Mouse (Mus musculus): ENCODE measurements at regions not wholly inside any gene's neighbourhood (a gene's known extent, or its start where the extent isn't known, plus 50 kb on each side); places are given as distances from the start of the nearest gene placed in this dataset.

GRCm38 (mm10) chr14:76307603-76308002 lies 107.2 kb upstream of the Tsc22d1 start:
- no peak overlapping the region for H3K4me2 ChIP-seq (ENCODE audit: low read depth, low read length)
- H3K36me3 ChIP-seq (ENCODE audit: control insufficient read depth, insufficient read depth, low read length) = no peaks in the 10 kb centered on the region
- H3K27me3 ChIP-seq (ENCODE audit: control insufficient read depth, insufficient read depth, low read length) = no peaks in the 10 kb centered on the region
- WGBS = 61% methylated on average over 2 of the region's 2 CpGs
- H3K4me1 ChIP-seq (ENCODE audit: control insufficient read depth, insufficient read depth, low read length) = peaks cover 14% of the 10 kb centered on the region; the same call in 1 of the 2 replicates
- no peak overlapping the region for H3K27ac ChIP-seq (ENCODE audit: low read length)
- no peak overlapping the region for H3K9ac ChIP-seq (ENCODE audit: low read length)
- no peak overlapping the region for H3K4me3 ChIP-seq (replicated peaks; ENCODE audit: low read length)
- no peak for ATAC-seq (ENCODE audit: insufficient read depth, low FRiP score)
- H3K9me3 ChIP-seq (replicated peaks; ENCODE audit: control insufficient read depth, low read length) = no peaks in the 10 kb centered on the region

DNA sequence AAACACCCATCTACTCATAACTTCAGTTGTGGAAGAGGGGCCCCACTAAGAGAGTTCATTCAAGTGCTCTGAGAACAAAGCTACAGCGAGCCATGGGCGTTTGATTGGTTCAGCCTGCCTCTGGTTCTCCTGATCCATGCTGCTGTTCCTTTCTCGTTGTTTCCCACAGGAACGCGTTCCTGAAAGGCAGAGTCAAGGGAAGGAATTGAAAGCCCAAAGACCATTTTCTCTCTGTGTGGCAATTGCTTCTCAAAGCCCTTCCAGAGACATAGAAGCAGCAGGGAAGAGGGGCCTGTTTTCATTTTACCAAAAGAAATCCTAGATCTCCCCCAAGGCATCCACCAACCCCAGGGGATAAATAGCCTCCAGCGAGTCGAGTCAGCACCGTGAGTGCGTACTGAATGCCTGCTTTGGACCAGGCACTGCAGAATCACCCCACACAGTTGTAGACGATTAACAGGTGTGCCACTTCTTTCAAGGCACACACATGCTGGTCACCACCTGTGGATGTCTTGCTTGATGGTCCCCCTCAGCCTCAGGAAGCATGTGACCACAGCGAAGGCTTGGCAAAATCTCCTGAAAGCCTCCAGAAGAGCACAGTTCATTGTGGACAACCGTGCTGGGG lies 106.5 kb upstream of the Tsc22d1 start:
- H3K27ac ChIP-seq (ENCODE audit: low read length) = no peak overlapping the region
- peaks cover 14% of the 10 kb centered on the region; the same call in 1 of the 2 replicates for H3K4me1 ChIP-seq (ENCODE audit: control insufficient read depth, insufficient read depth, low read length)
- H3K27me3 ChIP-seq (ENCODE audit: control insufficient read depth, insufficient read depth, low read length) = no peaks in the 10 kb centered on the region
- WGBS = 34% methylated on average over 12 of the region's 12 CpGs
- no peak for ATAC-seq (ENCODE audit: insufficient read depth, low FRiP score)
- H3K9me3 ChIP-seq (replicated peaks; ENCODE audit: control insufficient read depth, low read length) = no peaks in the 10 kb centered on the region
- peak overlapping the region; percentile 14 for H3K4me3 ChIP-seq (replicated peaks; ENCODE audit: low read length)
- peak overlapping the region; percentile 28 for H3K9ac ChIP-seq (ENCODE audit: low read length)
- H3K4me2 ChIP-seq (ENCODE audit: low read depth, low read length) = peak overlapping the region; percentile 50
- H3K36me3 ChIP-seq (ENCODE audit: control insufficient read depth, insufficient read depth, low read length) = no peaks in the 10 kb centered on the region

- Histone ChIP-seq H3K4me1 (ENCODE audit: control insufficient read depth, insufficient read depth, low read length) (peaks cover 14% of the 10 kb centered on the region; the same call in 1 of the 2 replicates), H3K27me3 (ENCODE audit: control insufficient read depth, insufficient read depth, low read length) (no peaks in the 10 kb centered on the region), H3K9me3 (replicated peaks; ENCODE audit: control insufficient read depth, low read length) (no peaks in the 10 kb centered on the region), H3K4me3 (replicated peaks; ENCODE audit: low read length) (no peak overlapping the region), H3K4me2 (ENCODE audit: low read depth, low read length) (no peak overlapping the region), H3K9ac (ENCODE audit: low read length) (no peak overlapping the region), H3K36me3 (ENCODE audit: control insufficient read depth, insufficient read depth, low read length) (no peaks in the 10 kb centered on the region), H3K27ac (ENCODE audit: low read length) (no peak overlapping the region)
- ATAC-seq (ENCODE audit: insufficient read depth, low FRiP score) = peak; percentile 76; the same call in 1 of the 2 replicates
- 50% methylated on average over 4 of the region's 4 CpGs for WGBS
These were observed 105.2 kb upstream of the Tsc22d1 start for GRCm38 (mm10) chr14:76309606-76310005.

- Histone ChIP-seq H3K9me3 (replicated peaks; ENCODE audit: control insufficient read depth, low read length) (no peaks in the 10 kb centered on the region), H3K4me1 (ENCODE audit: control insufficient read depth, insufficient read depth, low read length) (peaks cover 14% of the 10 kb centered on the region; the same call in 1 of the 2 replicates), H3K36me3 (ENCODE audit: control insufficient read depth, insufficient read depth, low read length) (no peaks in the 10 kb centered on the region), H3K9ac (ENCODE audit: low read length) (no peak overlapping the region), H3K4me2 (ENCODE audit: low read depth, low read length) (no peak overlapping the region), H3K27me3 (ENCODE audit: control insufficient read depth, insufficient read depth, low read length) (no peaks in the 10 kb centered on the region), H3K27ac (ENCODE audit: low read length) (no peak overlapping the region), H3K4me3 (replicated peaks; ENCODE audit: low read length) (no peak overlapping the region)
- ATAC-seq (ENCODE audit: insufficient read depth, low FRiP score) = no peak
- WGBS = 54% methylated on average over 6 of the region's 6 CpGs
These were observed 104.5 kb upstream of the Tsc22d1 start for GRCm38 (mm10) chr14:76310278-76310677.

DNA sequence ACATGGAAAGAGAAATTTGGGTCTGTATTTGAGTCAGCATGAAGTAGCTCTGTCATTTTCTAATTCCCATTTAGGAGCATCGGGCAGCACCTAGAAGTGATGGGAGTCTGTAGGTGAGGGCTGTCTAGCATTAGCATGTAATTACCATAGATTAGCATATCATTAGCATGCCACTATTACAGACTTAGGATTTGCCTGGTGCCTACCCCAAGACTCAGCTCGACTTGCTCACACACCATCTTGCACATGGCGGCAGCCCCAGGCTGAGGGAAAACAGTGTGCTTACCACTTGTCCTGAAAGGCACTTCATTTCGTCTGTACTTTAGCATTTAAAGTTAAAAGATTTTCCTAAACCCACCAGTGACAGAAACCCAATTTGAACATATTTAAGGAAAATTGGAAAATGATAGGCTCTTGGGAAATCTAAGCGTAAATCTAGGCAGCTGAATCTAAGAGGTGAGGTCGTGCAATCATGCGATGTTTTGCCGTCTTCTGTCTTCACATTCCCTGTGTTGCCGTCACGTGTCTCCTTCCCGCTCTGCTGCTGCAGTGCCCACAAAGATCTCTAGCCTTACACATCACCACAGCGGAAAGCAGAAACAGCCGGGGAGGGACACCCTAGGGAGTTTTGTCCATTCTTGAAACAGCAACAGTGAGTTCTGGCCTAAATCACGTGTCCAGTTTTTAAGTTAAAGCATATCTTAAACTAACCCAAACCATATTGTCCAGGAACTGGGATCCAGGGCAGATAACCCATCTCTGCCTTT lies 101.2 kb upstream of the Tsc22d1 start:
- Histone ChIP-seq H3K4me3 (replicated peaks; ENCODE audit: low read length) (no peak overlapping the region), H3K9me3 (replicated peaks; ENCODE audit: control insufficient read depth, low read length) (no peaks in the 10 kb centered on the region), H3K36me3 (ENCODE audit: control insufficient read depth, insufficient read depth, low read length) (no peaks in the 10 kb centered on the region), H3K27me3 (ENCODE audit: control insufficient read depth, insufficient read depth, low read length) (no peaks in the 10 kb centered on the region), H3K4me1 (ENCODE audit: control insufficient read depth, insufficient read depth, low read length) (peaks cover 8% of the 10 kb centered on the region; the same call in 1 of the 2 replicates), H3K4me2 (ENCODE audit: low read depth, low read length) (no peak overlapping the region), H3K9ac (ENCODE audit: low read length) (no peak overlapping the region), H3K27ac (ENCODE audit: low read length) (no peak overlapping the region)
- ATAC-seq (ENCODE audit: insufficient read depth, low FRiP score) = no peak
- WGBS = 84% methylated on average over 14 of the region's 14 CpGs

- Histone ChIP-seq H3K4me1 (ENCODE audit: control insufficient read depth, insufficient read depth, low read length) (no peaks in the 10 kb centered on the region), H3K4me3 (replicated peaks; ENCODE audit: low read length) (no peak overlapping the region), H3K4me2 (ENCODE audit: low read depth, low read length) (no peak overlapping the region), H3K27ac (ENCODE audit: low read length) (peak overlapping the region; percentile 57; the same call in 1 of the 2 replicates), H3K27me3 (ENCODE audit: control insufficient read depth, insufficient read depth, low read length) (no peaks in the 10 kb centered on the region), H3K9me3 (replicated peaks; ENCODE audit: control insufficient read depth, low read length) (no peaks in the 10 kb centered on the region), H3K36me3 (ENCODE audit: control insufficient read depth, insufficient read depth, low read length) (no peaks in the 10 kb centered on the region), H3K9ac (ENCODE audit: low read length) (no peak overlapping the region)
- WGBS = 59% methylated on average over 5 of the region's 5 CpGs
- no peak for ATAC-seq (ENCODE audit: insufficient read depth, low FRiP score)
These were observed 96.3 kb upstream of the Tsc22d1 start for GRCm38 (mm10) chr14:76318438-76318837.

GRCm38 (mm10) chr14:76324246-76324645 lies 90.5 kb upstream of the Tsc22d1 start:
- no peaks in the 10 kb centered on the region for H3K36me3 ChIP-seq (ENCODE audit: control insufficient read depth, insufficient read depth, low read length)
- no peaks in the 10 kb centered on the region for H3K27me3 ChIP-seq (ENCODE audit: control insufficient read depth, insufficient read depth, low read length)
- no peak overlapping the region for H3K9ac ChIP-seq (ENCODE audit: low read length)
- no peaks in the 10 kb centered on the region for H3K4me1 ChIP-seq (ENCODE audit: control insufficient read depth, insufficient read depth, low read length)
- no peak overlapping the region for H3K4me3 ChIP-seq (replicated peaks; ENCODE audit: low read length)
- H3K27ac ChIP-seq (ENCODE audit: low read length) = no peak overlapping the region
- 74% methylated on average over 1 of the region's 1 CpGs for WGBS
- no peaks in the 10 kb centered on the region for H3K9me3 ChIP-seq (replicated peaks; ENCODE audit: control insufficient read depth, low read length)
- ATAC-seq (ENCODE audit: insufficient read depth, low FRiP score) = no peak
- H3K4me2 ChIP-seq (ENCODE audit: low read depth, low read length) = no peak overlapping the region

DNA sequence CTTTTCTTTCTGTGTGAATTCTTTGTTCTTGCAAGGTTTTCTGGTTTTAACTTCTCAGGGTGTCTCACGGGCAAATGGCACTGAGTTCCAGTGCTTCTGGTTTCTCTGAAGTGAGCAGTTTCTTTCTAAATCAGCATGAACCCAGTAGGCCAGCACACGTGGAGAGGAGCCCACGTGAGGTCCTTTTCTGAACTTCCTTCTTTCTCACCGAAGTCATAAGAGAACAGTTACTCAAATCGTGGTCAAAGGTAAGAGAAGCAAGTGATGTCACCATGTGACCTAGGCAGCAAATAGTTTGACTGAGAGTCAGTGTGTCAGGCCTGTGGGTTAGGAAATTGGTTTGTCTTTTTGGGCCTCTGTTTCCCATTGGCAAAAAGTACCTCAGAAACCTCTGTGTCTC lies 84.8 kb upstream of the Tsc22d1 start:
- Histone ChIP-seq H3K36me3 (ENCODE audit: control insufficient read depth, insufficient read depth, low read length) (no peaks in the 10 kb centered on the region), H3K27me3 (ENCODE audit: control insufficient read depth, insufficient read depth, low read length) (no peaks in the 10 kb centered on the region), H3K4me1 (ENCODE audit: control insufficient read depth, insufficient read depth, low read length) (no peaks in the 10 kb centered on the region), H3K4me3 (replicated peaks; ENCODE audit: low read length) (no peak overlapping the region), H3K9ac (ENCODE audit: low read length) (no peak overlapping the region), H3K4me2 (ENCODE audit: low read depth, low read length) (no peak overlapping the region), H3K9me3 (replicated peaks; ENCODE audit: control insufficient read depth, low read length) (no peaks in the 10 kb centered on the region), H3K27ac (ENCODE audit: low read length) (no peak overlapping the region)
- WGBS = 72% methylated on average over 5 of the region's 5 CpGs
- no peak for ATAC-seq (ENCODE audit: insufficient read depth, low FRiP score)

DNA sequence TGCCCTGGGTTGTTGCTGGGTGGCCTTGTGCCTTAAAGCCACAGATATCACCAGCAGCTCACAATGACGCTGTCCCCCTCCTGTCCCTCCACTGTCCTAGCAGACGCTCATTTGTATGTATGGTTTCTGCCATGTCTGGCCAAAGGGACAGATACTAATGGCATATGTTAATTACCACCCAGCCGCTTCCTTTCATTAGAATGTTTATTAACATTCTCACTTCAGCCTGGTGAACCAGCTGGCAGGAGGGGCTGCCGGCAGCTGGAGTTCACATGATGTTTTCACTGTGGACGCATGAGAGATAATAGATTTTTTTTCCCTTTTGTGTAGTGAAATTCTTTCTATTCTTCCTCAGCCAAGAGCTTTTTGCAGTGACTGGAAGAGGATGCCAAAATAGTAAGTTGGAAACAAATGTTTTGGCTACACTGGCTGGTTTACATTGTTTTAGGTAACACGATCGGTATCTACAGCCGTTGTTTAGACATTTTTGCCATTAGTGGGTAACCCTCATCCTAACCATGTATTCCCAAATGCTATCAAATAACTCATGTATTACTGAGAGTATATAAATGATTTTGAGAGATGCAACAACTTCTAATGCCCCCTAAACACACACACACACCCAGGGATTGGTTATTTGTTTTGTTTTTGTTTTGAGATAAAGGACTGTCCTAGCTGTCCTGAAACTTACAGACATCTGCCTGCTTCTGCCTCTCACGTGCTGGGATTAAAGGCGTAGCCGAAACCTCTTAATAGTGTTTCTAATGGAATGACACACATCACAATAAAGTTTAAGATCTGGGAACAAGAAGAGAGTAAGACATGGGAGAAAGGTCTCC lies 83.0 kb upstream of the Tsc22d1 start:
- H3K4me1 ChIP-seq (ENCODE audit: control insufficient read depth, insufficient read depth, low read length) = no peaks in the 10 kb centered on the region
- H3K27me3 ChIP-seq (ENCODE audit: control insufficient read depth, insufficient read depth, low read length) = no peaks in the 10 kb centered on the region
- H3K27ac ChIP-seq (ENCODE audit: low read length) = no peak overlapping the region
- no peak overlapping the region for H3K9ac ChIP-seq (ENCODE audit: low read length)
- H3K4me2 ChIP-seq (ENCODE audit: low read depth, low read length) = no peak overlapping the region
- H3K36me3 ChIP-seq (ENCODE audit: control insufficient read depth, insufficient read depth, low read length) = no peaks in the 10 kb centered on the region
- H3K4me3 ChIP-seq (replicated peaks; ENCODE audit: low read length) = no peak overlapping the region
- no peak for ATAC-seq (ENCODE audit: insufficient read depth, low FRiP score)
- H3K9me3 ChIP-seq (replicated peaks; ENCODE audit: control insufficient read depth, low read length) = no peaks in the 10 kb centered on the region
- WGBS = 43% methylated on average over 11 of the region's 11 CpGs

Data from stomach, embryonic 16.5 days (tissue).